Mouse (Mus musculus): ENCODE data around the gene Mcoln3. TPM values are rescaled to one million over a fixed set of nuclear protein-coding genes. Genes with fewer than 3 reads are reported as not detected.

The Mcoln3 gene
- 3.2 and 4.1 TPM in 2 replicates for polyA plus RNA-seq (2016; fragmentation: Nextera tagmentation; extraction: Ambion mirVana)

GRCm38 (mm10) chr3:146117258-146117996 lies at the start of gene Mcoln3:
Mcoln3 (plus strand) TSS chr3:146117450.
- H3K9ac ChIP-seq (replicated peaks) = peak within 1 kb of the TSS; percentile 47
- H3K4me1 ChIP-seq (replicated peaks) = peaks cover 22% of the 10 kb centered on the region
- H3K27me3 ChIP-seq = peaks cover 23% of the 10 kb centered on the region
- H3K9me3 ChIP-seq = no peaks in the 10 kb centered on the region
- H3K36me3 ChIP-seq = no peaks in the 10 kb centered on the region
- no peak for ATAC-seq (ENCODE audit: insufficient number of reproducible peaks, insufficient read depth, low FRiP score, low TSS enrichment, low read depth)
- H3K4me2 ChIP-seq = peak within 1 kb of the TSS; percentile 67
- WGBS = 9% methylated on average over 35 of the region's 35 CpGs
- H3K27ac ChIP-seq = no peak within 1 kb of the TSS
- peak within 1 kb of the TSS; percentile 36 for H3K4me3 ChIP-seq (replicated peaks)

- no peak overlapping the region for H3K9ac ChIP-seq (replicated peaks)
- ATAC-seq (ENCODE audit: insufficient number of reproducible peaks, insufficient read depth, low FRiP score, low TSS enrichment, low read depth) = no peak
- H3K36me3 ChIP-seq = no peaks in the 10 kb centered on the region
- H3K4me3 ChIP-seq (replicated peaks) = no peak overlapping the region
- H3K9me3 ChIP-seq = no peaks in the 10 kb centered on the region
- no peak overlapping the region for H3K4me2 ChIP-seq
- no peaks in the 10 kb centered on the region for H3K4me1 ChIP-seq (replicated peaks)
- H3K27ac ChIP-seq = no peak overlapping the region
- 60% methylated on average over 4 of the region's 4 CpGs for WGBS
- no peaks in the 10 kb centered on the region for H3K27me3 ChIP-seq
These were observed 48.0 kb upstream of the Mcoln3 start for GRCm38 (mm10) chr3:146069276-146069675.

GRCm38 (mm10) chr3:146072780-146073179 lies 44.5 kb upstream of the Mcoln3 start:
- Histone ChIP-seq H3K9ac (replicated peaks) (no peak overlapping the region), H3K9me3 (no peaks in the 10 kb centered on the region), H3K27ac (no peak overlapping the region), H3K4me3 (replicated peaks) (no peak overlapping the region), H3K4me1 (replicated peaks) (no peaks in the 10 kb centered on the region), H3K36me3 (no peaks in the 10 kb centered on the region), H3K27me3 (no peaks in the 10 kb centered on the region), H3K4me2 (no peak overlapping the region)
- 76% methylated on average over 7 of the region's 7 CpGs for WGBS
- peak; percentile 63 for ATAC-seq (ENCODE audit: insufficient number of reproducible peaks, insufficient read depth, low FRiP score, low TSS enrichment, low read depth)

DNA sequence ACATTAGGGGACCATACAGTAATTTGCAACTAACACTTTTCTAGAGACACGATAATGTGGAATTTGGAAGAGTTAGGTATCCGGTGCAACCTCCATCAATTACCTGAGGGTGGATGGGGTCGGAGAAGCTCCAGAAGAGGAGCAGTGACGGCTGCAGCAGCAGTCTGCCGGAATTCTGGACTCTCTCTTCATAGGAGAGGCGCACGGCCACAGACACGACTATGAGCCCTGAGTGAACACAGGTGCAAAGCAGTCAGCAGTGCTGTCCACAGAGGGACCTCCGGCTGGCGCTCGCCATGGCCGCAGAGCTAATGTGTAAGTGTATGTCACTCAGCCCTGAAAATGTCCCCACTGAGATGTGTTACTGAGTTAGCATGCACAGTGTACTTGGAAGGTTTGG lies 37.0 kb upstream of the Mcoln3 start:
- H3K4me1 ChIP-seq (replicated peaks) = no peaks in the 10 kb centered on the region
- H3K9me3 ChIP-seq = no peaks in the 10 kb centered on the region
- no peak overlapping the region for H3K4me2 ChIP-seq
- no peaks in the 10 kb centered on the region for H3K27me3 ChIP-seq
- H3K27ac ChIP-seq = no peak overlapping the region
- 92% methylated on average over 12 of the region's 12 CpGs for WGBS
- no peaks in the 10 kb centered on the region for H3K36me3 ChIP-seq
- H3K4me3 ChIP-seq (replicated peaks) = no peak overlapping the region
- no peak for ATAC-seq (ENCODE audit: insufficient number of reproducible peaks, insufficient read depth, low FRiP score, low TSS enrichment, low read depth)
- no peak overlapping the region for H3K9ac ChIP-seq (replicated peaks)

GRCm38 (mm10) chr3:146090988-146091657 lies 26.1 kb upstream of the Mcoln3 start:
- Histone ChIP-seq H3K9me3 (no peaks in the 10 kb centered on the region), H3K36me3 (no peaks in the 10 kb centered on the region), H3K4me3 (replicated peaks) (no peak overlapping the region), H3K27ac (no peak overlapping the region), H3K9ac (replicated peaks) (no peak overlapping the region), H3K4me2 (no peak overlapping the region), H3K27me3 (no peaks in the 10 kb centered on the region), H3K4me1 (replicated peaks) (no peaks in the 10 kb centered on the region)
- ATAC-seq (ENCODE audit: insufficient number of reproducible peaks, insufficient read depth, low FRiP score, low TSS enrichment, low read depth) = no peak
- WGBS = 89% methylated on average over 13 of the region's 13 CpGs

- Histone ChIP-seq H3K9ac (replicated peaks) (no peak overlapping the region), H3K4me3 (replicated peaks) (no peak overlapping the region), H3K36me3 (no peaks in the 10 kb centered on the region), H3K27me3 (no peaks in the 10 kb centered on the region), H3K4me2 (no peak overlapping the region), H3K4me1 (replicated peaks) (no peaks in the 10 kb centered on the region), H3K27ac (no peak overlapping the region), H3K9me3 (no peaks in the 10 kb centered on the region)
- ATAC-seq (ENCODE audit: insufficient number of reproducible peaks, insufficient read depth, low FRiP score, low TSS enrichment, low read depth) = no peak
- 88% methylated on average over 10 of the region's 10 CpGs for WGBS
These were observed 22.2 kb upstream of the Mcoln3 start for GRCm38 (mm10) chr3:146095066-146095465.

DNA sequence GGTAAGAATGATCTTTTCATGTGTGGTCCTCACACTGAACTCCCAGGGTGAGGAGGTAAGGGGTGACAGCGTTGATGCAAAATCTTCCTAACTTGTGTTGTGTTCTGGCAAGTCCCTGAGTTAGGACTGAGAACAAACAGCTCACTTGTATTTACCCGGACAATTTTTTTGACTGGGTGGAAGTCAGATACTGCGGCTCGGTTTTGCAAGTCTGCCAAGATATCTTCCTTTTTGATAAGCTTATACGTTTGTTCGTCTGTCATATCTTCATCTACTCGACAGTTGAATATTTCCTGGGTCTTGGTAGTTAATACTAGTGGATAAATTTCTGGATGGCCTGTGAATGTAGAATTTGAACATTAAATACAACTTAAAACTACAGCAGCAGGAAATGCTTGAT lies 20.3 kb upstream of the Mcoln3 start:
- no peak overlapping the region for H3K9ac ChIP-seq (replicated peaks)

GRCm38 (mm10) chr3:146097861-146098260 lies 19.4 kb upstream of the Mcoln3 start:
- Histone ChIP-seq H3K36me3 (no peaks in the 10 kb centered on the region), H3K4me1 (replicated peaks) (no peaks in the 10 kb centered on the region), H3K9me3 (no peaks in the 10 kb centered on the region), H3K4me3 (replicated peaks) (no peak overlapping the region), H3K9ac (replicated peaks) (no peak overlapping the region), H3K4me2 (no peak overlapping the region), H3K27ac (no peak overlapping the region), H3K27me3 (no peaks in the 10 kb centered on the region)
- WGBS = 88% methylated on average over 4 of the region's 4 CpGs
- no peak for ATAC-seq (ENCODE audit: insufficient number of reproducible peaks, insufficient read depth, low FRiP score, low TSS enrichment, low read depth)

More for the DNA sequence above, 20.3 kb upstream of the Mcoln3 start:
- Histone ChIP-seq H3K27ac (no peak overlapping the region), H3K9me3 (no peaks in the 10 kb centered on the region), H3K36me3 (no peaks in the 10 kb centered on the region), H3K4me3 (replicated peaks) (no peak overlapping the region), H3K4me2 (no peak overlapping the region), H3K4me1 (replicated peaks) (no peaks in the 10 kb centered on the region), H3K27me3 (no peaks in the 10 kb centered on the region)
- WGBS = 93% methylated on average over 7 of the region's 7 CpGs
- ATAC-seq (ENCODE audit: insufficient number of reproducible peaks, insufficient read depth, low FRiP score, low TSS enrichment, low read depth) = no peak

GRCm38 (mm10) chr3:146099925-146100324 lies 17.3 kb upstream of the Mcoln3 start:
- Histone ChIP-seq H3K4me2 (no peak overlapping the region), H3K27me3 (no peaks in the 10 kb centered on the region), H3K4me3 (replicated peaks) (no peak overlapping the region), H3K9me3 (no peaks in the 10 kb centered on the region), H3K27ac (no peak overlapping the region), H3K36me3 (no peaks in the 10 kb centered on the region), H3K4me1 (replicated peaks) (no peaks in the 10 kb centered on the region), H3K9ac (replicated peaks) (no peak overlapping the region)
- no peak for ATAC-seq (ENCODE audit: insufficient number of reproducible peaks, insufficient read depth, low FRiP score, low TSS enrichment, low read depth)

DNA sequence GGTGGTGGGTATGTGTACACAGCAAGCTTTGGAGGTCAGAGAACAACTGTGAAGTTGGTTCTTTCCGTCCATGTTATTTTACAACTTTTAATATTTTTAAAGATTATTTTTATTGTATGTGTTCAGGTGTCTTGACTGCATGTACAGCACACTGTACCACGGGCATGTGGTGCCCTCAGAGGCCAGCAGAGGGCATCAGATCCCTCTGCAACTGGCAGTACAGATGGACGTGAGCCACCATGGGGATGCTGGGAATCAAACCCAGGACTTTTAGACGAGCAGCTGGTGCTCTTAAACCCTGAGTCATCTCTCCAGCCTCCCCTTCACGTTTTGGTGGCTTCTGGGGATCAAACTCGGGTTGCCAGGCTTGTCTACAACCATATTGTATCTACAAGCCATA lies 15.2 kb upstream of the Mcoln3 start:
- Histone ChIP-seq H3K9me3 (peaks cover 5% of the 10 kb centered on the region; the same call in 1 of the 2 replicates), H3K4me1 (replicated peaks) (no peaks in the 10 kb centered on the region), H3K36me3 (no peaks in the 10 kb centered on the region), H3K4me2 (no peak overlapping the region), H3K4me3 (replicated peaks) (no peak overlapping the region), H3K27me3 (no peaks in the 10 kb centered on the region), H3K27ac (no peak overlapping the region), H3K9ac (replicated peaks) (no peak overlapping the region)
- ATAC-seq (ENCODE audit: insufficient number of reproducible peaks, insufficient read depth, low FRiP score, low TSS enrichment, low read depth) = no peak
- 57% methylated on average over 6 of the region's 6 CpGs for WGBS

DNA sequence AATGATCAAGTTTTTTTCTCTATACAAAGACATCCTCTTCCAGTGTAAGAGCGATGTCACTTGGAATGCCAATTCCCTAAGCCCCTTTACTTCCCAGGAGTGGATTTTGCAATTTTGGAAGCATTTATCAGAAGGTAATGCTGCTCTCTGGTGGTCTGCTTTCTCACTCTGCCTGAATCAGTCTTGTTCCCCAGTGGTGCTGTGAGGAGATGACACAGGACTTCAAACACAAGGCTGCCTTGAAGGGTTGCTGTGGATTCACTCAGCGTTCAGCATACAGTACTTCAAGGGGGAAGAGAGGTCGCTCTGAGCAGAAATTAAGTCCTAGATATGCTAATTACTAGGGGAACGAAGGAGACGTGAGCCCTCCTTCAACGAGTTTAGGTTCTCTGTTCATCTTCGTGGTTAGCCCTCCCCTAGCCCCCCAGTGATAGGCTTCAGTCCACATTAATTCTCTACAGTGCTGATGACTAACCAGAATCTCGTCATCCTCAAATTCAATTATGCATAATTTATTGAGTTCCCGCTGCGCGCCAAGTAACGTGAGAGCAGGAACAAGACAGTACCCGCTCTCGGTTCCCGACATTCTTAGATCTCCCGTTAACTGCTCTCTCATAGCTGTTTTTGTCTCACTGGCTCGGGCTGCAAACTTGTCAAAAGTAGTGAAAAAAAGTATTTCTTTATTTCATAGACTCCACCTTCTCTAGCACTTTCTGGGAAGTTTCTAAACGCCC lies 10.0 kb upstream of the Mcoln3 start:
- peak overlapping the region; percentile 85 for H3K4me2 ChIP-seq
- H3K27me3 ChIP-seq = peaks cover 9% of the 10 kb centered on the region; the same call in 1 of the 2 replicates
- peaks cover 5% of the 10 kb centered on the region; the same call in 1 of the 2 replicates for H3K9me3 ChIP-seq
- no peaks in the 10 kb centered on the region for H3K4me1 ChIP-seq (replicated peaks)
- ATAC-seq (ENCODE audit: insufficient number of reproducible peaks, insufficient read depth, low FRiP score, low TSS enrichment, low read depth) = peak; percentile 32; the same call in 1 of the 2 replicates
- H3K4me3 ChIP-seq (replicated peaks) = peak overlapping the region; percentile 43
- H3K36me3 ChIP-seq = no peaks in the 10 kb centered on the region
- H3K27ac ChIP-seq = no peak overlapping the region
- WGBS = 5% methylated on average over 18 of the region's 18 CpGs
- 0 out of 2 replicates have a peak overlapping the region, but pooled peaks have one; percentile 3 for H3K9ac ChIP-seq (replicated peaks)
